Mouse (Mus musculus): ENCODE results near the gene Uqcrh. TPM values are rescaled to one million over a fixed set of nuclear protein-coding genes. Genes with fewer than 3 reads are reported as not detected.

The Uqcrh gene
- polyA plus RNA-seq, 1 experiment, result 672 TPM

GRCm38 (mm10) chr4:116059012-116059726 lies 15.7 kb downstream of the Uqcrh start:
- no peak for TF ChIP-seq CTCF (IDR thresholded peaks at IDR 0.05; ENCODE audit: extremely low read depth, insufficient read depth, low read length)
- TF ChIP-seq POLR2A (IDR thresholded peaks at IDR 0.05; ENCODE audit: extremely low read depth, insufficient read depth, low read length), result no peak
- H3K4me1 ChIP-seq (ENCODE audit: control insufficient read depth, insufficient read depth, low read length), result no peaks in the 10 kb centered on the region
- no peak overlapping the region for H3K27ac ChIP-seq (ENCODE audit: insufficient read depth, low read length)
- no peak overlapping the region for H3K4me3 ChIP-seq (ENCODE audit: insufficient read depth, low read length)

GRCm38 (mm10) chr4:116057559-116057958 lies 17.3 kb downstream of the Uqcrh start:
- no peak overlapping the region for H3K27ac ChIP-seq (ENCODE audit: insufficient read depth, low read length)
- H3K4me1 ChIP-seq (ENCODE audit: control insufficient read depth, insufficient read depth, low read length), result no peaks in the 10 kb centered on the region
- TF ChIP-seq CTCF (IDR thresholded peaks at IDR 0.05; ENCODE audit: extremely low read depth, insufficient read depth, low read length) (no peak), POLR2A (IDR thresholded peaks at IDR 0.05; ENCODE audit: extremely low read depth, insufficient read depth, low read length) (no peak)
- H3K4me3 ChIP-seq (ENCODE audit: insufficient read depth, low read length), result no peak overlapping the region

- TF ChIP-seq POLR2A (IDR thresholded peaks at IDR 0.05; ENCODE audit: extremely low read depth, insufficient read depth, low read length), result peak; percentile 72
- TF ChIP-seq CTCF (IDR thresholded peaks at IDR 0.05; ENCODE audit: extremely low read depth, insufficient read depth, low read length), result no peak
- Histone ChIP-seq H3K27ac (ENCODE audit: insufficient read depth, low read length) (peak within 1 kb of the TSS; percentile 54), H3K4me1 (ENCODE audit: control insufficient read depth, insufficient read depth, low read length) (no peaks in the 10 kb centered on the region), H3K4me3 (ENCODE audit: insufficient read depth, low read length) (peak within 1 kb of the TSS; percentile 53)
Measured at GRCm38 (mm10) chr4:116053399-116053961, 21.4 kb downstream of the Uqcrh start, which contains the start of gene Nsun4. TSS of gene Nsun4 (minus strand) at chr4:116053876.

GRCm38 (mm10) chr4:116052526-116053293 lies 22.2 kb downstream of the Uqcrh start:
- TF ChIP-seq POLR2A (IDR thresholded peaks at IDR 0.05; ENCODE audit: extremely low read depth, insufficient read depth, low read length) (no peak), CTCF (IDR thresholded peaks at IDR 0.05; ENCODE audit: extremely low read depth, insufficient read depth, low read length) (peak; percentile 31; the same call in 1 of the 2 replicates)
- H3K27ac ChIP-seq (ENCODE audit: insufficient read depth, low read length), result no peak overlapping the region
- no peaks in the 10 kb centered on the region for H3K4me1 ChIP-seq (ENCODE audit: control insufficient read depth, insufficient read depth, low read length)

GRCm38 (mm10) chr4:116049211-116049610 lies 25.7 kb downstream of the Uqcrh start:
- Histone ChIP-seq H3K4me3 (ENCODE audit: insufficient read depth, low read length) (no peak overlapping the region), H3K4me1 (ENCODE audit: control insufficient read depth, insufficient read depth, low read length) (no peaks in the 10 kb centered on the region)
- TF ChIP-seq CTCF (IDR thresholded peaks at IDR 0.05; ENCODE audit: extremely low read depth, insufficient read depth, low read length) (no peak), POLR2A (IDR thresholded peaks at IDR 0.05; ENCODE audit: extremely low read depth, insufficient read depth, low read length) (no peak)

More at GRCm38 (mm10) chr4:116052526-116053293, 22.2 kb downstream of the Uqcrh start:
- peak overlapping the region; percentile 53 for H3K4me3 ChIP-seq (ENCODE audit: insufficient read depth, low read length)

GRCm38 (mm10) chr4:116048130-116048920 lies 26.5 kb downstream of the Uqcrh start:
- no peak for TF ChIP-seq CTCF (IDR thresholded peaks at IDR 0.05; ENCODE audit: extremely low read depth, insufficient read depth, low read length)
- TF ChIP-seq POLR2A (IDR thresholded peaks at IDR 0.05; ENCODE audit: extremely low read depth, insufficient read depth, low read length), result no peak
- H3K27ac ChIP-seq (ENCODE audit: insufficient read depth, low read length), result no peak overlapping the region
- H3K4me3 ChIP-seq (ENCODE audit: insufficient read depth, low read length), result no peak overlapping the region
- no peaks in the 10 kb centered on the region for H3K4me1 ChIP-seq (ENCODE audit: control insufficient read depth, insufficient read depth, low read length)

More at GRCm38 (mm10) chr4:116049211-116049610, 25.7 kb downstream of the Uqcrh start:
- no peak overlapping the region for H3K27ac ChIP-seq (ENCODE audit: insufficient read depth, low read length)

GRCm38 (mm10) chr4:116047681-116048080 lies 27.2 kb downstream of the Uqcrh start:
- H3K4me1 ChIP-seq (ENCODE audit: control insufficient read depth, insufficient read depth, low read length), result no peaks in the 10 kb centered on the region
- no peak for TF ChIP-seq CTCF (IDR thresholded peaks at IDR 0.05; ENCODE audit: extremely low read depth, insufficient read depth, low read length)
- no peak for TF ChIP-seq POLR2A (IDR thresholded peaks at IDR 0.05; ENCODE audit: extremely low read depth, insufficient read depth, low read length)
- no peak overlapping the region for H3K4me3 ChIP-seq (ENCODE audit: insufficient read depth, low read length)
- H3K27ac ChIP-seq (ENCODE audit: insufficient read depth, low read length), result no peak overlapping the region

- Histone ChIP-seq H3K4me1 (ENCODE audit: control insufficient read depth, insufficient read depth, low read length) (no peaks in the 10 kb centered on the region), H3K27ac (ENCODE audit: insufficient read depth, low read length) (no peak overlapping the region), H3K4me3 (ENCODE audit: insufficient read depth, low read length) (no peak overlapping the region)
- TF ChIP-seq POLR2A (IDR thresholded peaks at IDR 0.05; ENCODE audit: extremely low read depth, insufficient read depth, low read length) (no peak), CTCF (IDR thresholded peaks at IDR 0.05; ENCODE audit: extremely low read depth, insufficient read depth, low read length) (no peak)
Measured at GRCm38 (mm10) chr4:116046604-116047003, 28.3 kb downstream of the Uqcrh start.

- TF ChIP-seq CTCF (IDR thresholded peaks at IDR 0.05; ENCODE audit: extremely low read depth, insufficient read depth, low read length) (no peak), POLR2A (IDR thresholded peaks at IDR 0.05; ENCODE audit: extremely low read depth, insufficient read depth, low read length) (no peak)
- no peaks in the 10 kb centered on the region for H3K4me1 ChIP-seq (ENCODE audit: control insufficient read depth, insufficient read depth, low read length)
- no peak overlapping the region for H3K4me3 ChIP-seq (ENCODE audit: insufficient read depth, low read length)
- H3K27ac ChIP-seq (ENCODE audit: insufficient read depth, low read length), result no peak overlapping the region
Measured at GRCm38 (mm10) chr4:116042186-116042585, 32.7 kb downstream of the Uqcrh start.
